Mouse (Mus musculus) ES-E14 (cell line): ENCODE measurements around the gene Fam173a. TPM values are rescaled to one million over a fixed set of nuclear protein-coding genes. Genes with fewer than 3 reads are reported as not detected.

Experiments used
- DNase-seq: peaks from one replicate; pipeline ENCODE4 v3.0.0-alpha.2; 2013; ENCODE audit warnings: low read depth, low spot score
- H3K27ac ChIP-seq: 2 replicates; pipeline ENCODE4 v1.5.1; 2012; ENCODE audit warnings: low read depth, mild to moderate bottlenecking, low read length, moderate library complexity, mixed read lengths; ENCODE audit not compliant: poor library complexity, insufficient read depth, severe bottlenecking
- H3K36me3 ChIP-seq: 2 replicates; pipeline ENCODE4 v1.6.1; 2012; ENCODE audit warnings: mild to moderate bottlenecking, low read length, moderate library complexity, mixed read lengths; ENCODE audit not compliant: control insufficient read depth, poor library complexity, insufficient read depth, severe bottlenecking
- H3K4me1 ChIP-seq, 2 experiments: fragments of 150-350 bp in 1 of 2; sonication (generic) in 1 of 2; 2 replicates each; pipeline ENCODE4 v1.6.1; 2012; ENCODE audit warnings: low read length in 2 of 2, mild to moderate bottlenecking in 1 of 2, mixed read lengths in 1 of 2; ENCODE audit not compliant: control insufficient read depth in 2 of 2, insufficient read depth in 2 of 2, poor library complexity in 1 of 2
- H3K4me3 ChIP-seq, 2 experiments: fragments of 150-350 bp in 1 of 2; sonication (generic) in 1 of 2; 2 replicates each; pipeline ENCODE4 v1.5.1; 2012; ENCODE audit warnings: low read length in 2 of 2, low read depth in 1 of 2, mild to moderate bottlenecking in 1 of 2, mixed read lengths in 1 of 2; ENCODE audit not compliant: insufficient read depth in 1 of 2, poor library complexity in 1 of 2, severe bottlenecking in 1 of 2
- H3K9ac ChIP-seq: 2 replicates; pipeline ENCODE4 v1.6.1; 2012; ENCODE audit warnings: low read depth, mild to moderate bottlenecking, low read length, mixed read lengths; ENCODE audit not compliant: poor library complexity, insufficient read depth, severe bottlenecking
- H3K9me3 ChIP-seq: fragments of 150-350 bp; sonication (generic); 2 replicates; pipeline ENCODE4 v1.6.1; 2012; ENCODE audit warnings: low read depth, mild to moderate bottlenecking, low read length; ENCODE audit not compliant: control insufficient read depth, insufficient read depth
- CHD2 ChIP-seq: IDR thresholded peaks from 2 replicates; pipeline ENCODE4 v1.6.1; 2014; ENCODE audit warnings: mild to moderate bottlenecking, low read depth, low read length, inconsistent platforms
- HCFC1 ChIP-seq: IDR thresholded peaks from 2 replicates; pipeline ENCODE4 v1.6.1; 2012; ENCODE audit warnings: low read length, inconsistent platforms, borderline replicate concordance; ENCODE audit not compliant: insufficient read depth
- MAFK ChIP-seq: IDR thresholded peaks from 2 replicates; pipeline ENCODE4 v1.6.1; 2014; ENCODE audit warnings: mild to moderate bottlenecking, low read depth, low read length, inconsistent platforms; ENCODE audit not compliant: insufficient read depth
- ZC3H11A ChIP-seq: IDR thresholded peaks from 2 replicates; pipeline ENCODE4 v1.6.1; 2012; ENCODE audit warnings: low read depth, mild to moderate bottlenecking, inconsistent platforms, low read length, borderline replicate concordance
- ZNF384 ChIP-seq: IDR thresholded peaks from 2 replicates; pipeline ENCODE4 v1.6.1; 2012; ENCODE audit warnings: low read depth, low read length, inconsistent platforms
- in situ Hi-C, 2 experiments: fragments of 600-800 bp; cut with MboI; formaldehyde crosslinking; loops; one replicate each; pipeline ENCODE4 v1.15.1; 2025; ENCODE audit warnings: low sequenced_read_pairs in 2 of 2, inconsistent platforms in 1 of 2; ENCODE audit not compliant: unreplicated experiment in 2 of 2
- total RNA-seq: library from RNA; depleted of rRNA; stranded (reverse); fragments of 300-350 nt; gene quantifications from 2 replicates; pipeline ENCODE4 v1.2.3, GENCODE M21; 2012

Gene Fam173a
- total RNA-seq, 1 experiment: 32.8 TPM

DNA sequence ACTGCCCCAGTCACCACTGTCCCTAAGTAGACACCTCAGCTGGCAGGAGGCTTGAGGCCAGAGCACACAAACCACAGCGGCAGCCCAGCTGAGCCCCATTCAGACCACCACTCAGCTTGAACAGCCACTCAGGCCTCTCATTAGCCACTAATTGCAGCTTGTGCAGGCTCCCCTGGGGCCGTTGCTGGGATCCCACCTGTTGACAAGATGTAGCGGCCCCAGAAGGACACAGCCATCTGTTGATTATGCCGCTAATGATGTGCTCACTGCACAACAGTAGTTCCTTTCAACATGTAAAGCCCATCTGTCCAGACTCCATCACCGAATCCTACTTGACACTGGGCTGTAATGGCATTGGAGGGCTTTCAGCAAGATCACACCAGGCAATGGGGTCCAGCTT is 26.8 kb downstream of the Fam173a start:
- in situ Hi-C loops: no loop called here
- Histone ChIP-seq H3K4me1 (peaks cover 4 to 10% of the 10 kb centered on the region in 2 experiments; a peak in 2 of 4 replicates), H3K27ac (no peak overlapping the region), H3K9ac (no peak overlapping the region), H3K36me3 (no peaks in the 10 kb centered on the region), H3K4me3 (no peak overlapping the region), H3K9me3 (no peaks in the 10 kb centered on the region)
- no peak for DNase-seq
- TF ChIP-seq CHD2 (no peak), ZC3H11A (no peak), ZNF384 (no peak), MAFK (no peak), HCFC1 (no peak)

DNA sequence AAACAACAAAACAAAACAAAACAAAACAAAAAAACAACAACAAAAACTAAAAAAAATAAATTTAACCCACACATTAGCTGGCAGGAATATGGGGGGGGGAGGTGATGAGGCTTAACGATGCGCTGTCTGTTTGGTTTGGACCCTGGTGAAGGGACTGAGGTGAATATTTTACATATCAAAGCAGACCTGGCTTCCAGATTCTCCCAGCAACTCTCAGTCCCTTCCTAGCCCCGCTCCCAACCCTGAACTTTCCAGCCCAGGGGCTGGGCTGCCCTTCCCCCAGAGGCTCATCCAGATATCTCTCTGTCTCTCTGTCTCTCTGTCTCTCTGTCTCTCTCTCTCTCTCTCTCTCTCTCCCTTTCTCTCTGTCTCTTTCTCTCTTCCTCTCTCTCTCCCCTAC is 30.1 kb downstream of the Fam173a start:
- Histone ChIP-seq H3K27ac (no peak overlapping the region), H3K4me3 (no peak overlapping the region), H3K9ac (no peak overlapping the region), H3K36me3 (no peaks in the 10 kb centered on the region), H3K4me1 (peaks cover 8 to 18% of the 10 kb centered on the region in 2 experiments), H3K9me3 (no peaks in the 10 kb centered on the region)
- TF ChIP-seq HCFC1 (no peak), ZNF384 (no peak), MAFK (no peak), ZC3H11A (no peak), CHD2 (no peak)
- in situ Hi-C loops: no loop called here
- DNase-seq: no peak

GRCm38 (mm10) chr17:25761561-25761970 is 31.1 kb downstream of the Fam173a start:
- H3K9ac ChIP-seq: no peak overlapping the region
- H3K36me3 ChIP-seq: no peaks in the 10 kb centered on the region
- in situ Hi-C loops: no loop called here
- peaks cover 8 to 27% of the 10 kb centered on the region in 2 experiments for H3K4me1 ChIP-seq
- H3K27ac ChIP-seq: no peak overlapping the region
- H3K4me3 ChIP-seq: no peak overlapping the region
- TF ChIP-seq HCFC1 (no peak), CHD2 (no peak), MAFK (no peak), ZC3H11A (no peak), ZNF384 (no peak)
- no peaks in the 10 kb centered on the region for H3K9me3 ChIP-seq
- DNase-seq: no peak

DNA sequence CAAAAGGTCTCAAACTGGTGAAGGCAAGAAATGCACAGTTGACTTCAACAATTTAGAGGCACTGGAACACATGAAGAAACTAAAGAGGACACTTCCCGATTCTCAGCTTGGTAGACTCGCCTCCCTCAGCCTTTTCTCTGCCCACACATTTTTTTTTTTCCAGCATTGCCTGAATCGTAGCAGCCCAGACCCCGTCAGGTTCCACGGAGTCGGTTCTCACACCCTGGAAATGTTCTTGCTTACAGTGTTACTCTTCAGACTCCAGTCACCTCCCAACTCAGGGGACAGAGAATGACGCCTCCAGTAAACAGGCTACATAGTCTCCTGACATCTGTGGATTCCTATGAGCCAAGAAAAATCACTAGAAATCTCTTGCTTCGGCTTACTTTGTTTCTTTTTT is 32.6 kb downstream of the Fam173a start:
- Histone ChIP-seq H3K36me3 (no peaks in the 10 kb centered on the region), H3K4me3 (no peak overlapping the region), H3K9ac (no peak overlapping the region), H3K9me3 (no peaks in the 10 kb centered on the region), H3K4me1 (peaks cover 13 to 40% of the 10 kb centered on the region in 2 experiments), H3K27ac (no peak overlapping the region)
- no peak for TF ChIP-seq CHD2
- TF ChIP-seq ZNF384: no peak
- TF ChIP-seq ZC3H11A: no peak
- no peak for TF ChIP-seq MAFK
- no peak for TF ChIP-seq HCFC1
- no peak for DNase-seq
- in situ Hi-C loops: no loop called here

- in situ Hi-C loops: no loop called here
- peak overlapping the region; percentile 82 for H3K27ac ChIP-seq
Measured at GRCm38 (mm10) chr17:25757691-25758090, 35.0 kb downstream of the Fam173a start.

More at GRCm38 (mm10) chr17:25757691-25758090, 35.0 kb downstream of the Fam173a start:
- Histone ChIP-seq H3K36me3 (no peaks in the 10 kb centered on the region), H3K4me1 (peaks cover 20 to 37% of the 10 kb centered on the region in 2 experiments), H3K9ac (no peak overlapping the region), H3K9me3 (no peaks in the 10 kb centered on the region), H3K4me3 (no peak overlapping the region)
- no peak for TF ChIP-seq HCFC1
- no peak for TF ChIP-seq ZNF384
- TF ChIP-seq MAFK: no peak
- TF ChIP-seq CHD2: no peak
- no peak for TF ChIP-seq ZC3H11A
- DNase-seq: no peak
